Mouse (Mus musculus) lung, embryonic 16.5 days (tissue): ENCODE measurements around the gene Slc9a2. TPM values are rescaled to one million over a fixed set of nuclear protein-coding genes. Genes with fewer than 3 reads are reported as not detected.

ENCODE experiments used
- ATAC-seq: fragments of 200-750 bp; cut with Nextera tagmentation; 2 replicates; pipeline ENCODE4 v1.8.0; 2017; ENCODE audit warnings: low read depth, mild to moderate bottlenecking, moderate library complexity
- H3K27ac ChIP-seq: fragments of 300-500 bp; sonication (generic); 2 replicates; pipeline ENCODE4 v1.5.1; 2014; ENCODE audit warnings: mild to moderate bottlenecking, control low read depth, low read length
- H3K27me3 ChIP-seq: fragments of 300-500 bp; sonication (generic); 2 replicates; pipeline ENCODE4 v1.6.1; 2014; ENCODE audit warnings: low read depth, low read length, mixed read lengths; ENCODE audit not compliant: control insufficient read depth, insufficient read depth
- H3K36me3 ChIP-seq: fragments of 300-500 bp; sonication (generic); 2 replicates; pipeline ENCODE4 v1.6.1; 2014; ENCODE audit warnings: low read length; ENCODE audit not compliant: control insufficient read depth, insufficient read depth
- H3K4me1 ChIP-seq: fragments of 300-500 bp; sonication (generic); replicated peaks from 2 replicates; pipeline ENCODE4 v1.6.1; 2014; ENCODE audit warnings: low read length, mixed read lengths; ENCODE audit not compliant: control insufficient read depth, insufficient read depth
- H3K4me2 ChIP-seq: fragments of 300-500 bp; sonication (generic); 2 replicates; pipeline ENCODE4 v1.6.1; 2014; ENCODE audit warnings: low read depth, low read length, control low read depth
- H3K4me3 ChIP-seq: fragments of 300-500 bp; sonication (generic); 2 replicates; pipeline ENCODE4 v1.5.1; 2014; ENCODE audit warnings: mild to moderate bottlenecking, low read length, control low read depth
- H3K9ac ChIP-seq: fragments of 300-500 bp; sonication (generic); 2 replicates; pipeline ENCODE4 v1.6.1; 2014; ENCODE audit warnings: low read length, control low read depth
- H3K9me3 ChIP-seq: fragments of 300-500 bp; sonication (generic); 2 replicates; pipeline ENCODE4 v1.6.1; 2016; ENCODE audit warnings: low read length; ENCODE audit not compliant: control insufficient read depth
- WGBS: fragments of 180-500 bp; shearing (Covaris S2); extraction: QIAGEN DNeasy Blood & Tissue Kit; methylation state at CpG from one replicate; pipeline ENCODE4 v1.1.7; 2014; 5-methylcytosine and 5-hydroxymethylcytosine counted together
- polyA plus RNA-seq: library from polyadenylated mRNA; unstranded; fragments of >200 nt; fragmentation: Nextera tagmentation; extraction: Ambion mirVana; gene quantifications from 2 replicates; pipeline ENCODE4 v1.2.1, GENCODE M21; 2015

Slc9a2 gene
- polyA plus RNA-seq, result 0.20 and 0.38 TPM in 2 replicates

DNA sequence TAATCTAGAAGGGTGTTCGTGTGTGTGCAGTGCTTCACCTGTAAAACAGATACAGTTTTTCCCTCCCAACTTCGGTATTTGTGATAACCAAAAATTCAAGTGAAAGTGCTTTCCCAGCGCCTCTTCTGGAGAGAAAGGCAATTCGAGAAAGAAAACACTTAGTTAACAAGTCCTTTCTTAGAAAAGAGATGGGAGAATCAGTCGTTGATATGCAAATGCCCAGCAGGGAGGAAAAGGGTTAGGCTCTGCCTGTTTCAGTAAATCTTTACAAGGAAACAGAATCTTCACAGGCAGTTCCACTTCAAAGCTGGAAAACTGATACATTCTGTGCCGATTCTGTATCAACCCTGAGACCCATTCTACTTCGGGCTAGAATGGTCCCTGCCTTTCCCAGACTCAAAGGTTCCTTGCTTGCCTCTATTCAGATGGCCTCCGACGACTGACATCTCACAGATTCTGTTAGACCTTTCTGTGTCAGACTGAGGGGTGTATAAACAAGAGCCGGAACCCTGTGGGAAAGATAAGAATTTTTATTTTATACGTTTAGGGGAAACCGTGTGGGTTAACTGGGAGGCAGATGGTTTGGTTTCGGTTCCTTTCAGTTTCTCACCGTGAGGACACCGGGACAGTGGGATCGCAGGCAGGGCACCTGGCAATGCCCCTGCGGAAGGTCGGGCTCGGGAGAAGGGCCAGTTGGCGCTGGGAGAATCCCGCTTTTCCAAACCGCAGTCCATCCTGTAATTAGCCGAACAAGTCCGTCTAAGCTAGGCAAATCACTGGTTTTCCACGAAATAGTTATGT is at the start of gene Slc9a2:
Gene Slc9a2, plus strand, starts transcription at position 508 of the 801 bp plus-strand sequence.
- WGBS, result 3% methylated on average over 25 of the region's 25 CpGs
- ATAC-seq, result no peak
- Histone ChIP-seq H3K9ac (peak within 1 kb of the TSS; percentile 46), H3K9me3 (no peaks in the 10 kb centered on the region), H3K36me3 (no peaks in the 10 kb centered on the region), H3K4me3 (peak within 1 kb of the TSS; percentile 64), H3K27me3 (peaks cover 55% of the 10 kb centered on the region), H3K4me2 (peak within 1 kb of the TSS; percentile 100), H3K4me1 (peaks cover 8% of the 10 kb centered on the region), H3K27ac (no peak within 1 kb of the TSS)

- Histone ChIP-seq H3K27ac (no peak overlapping the region), H3K4me3 (no peak overlapping the region), H3K4me1 (no peaks in the 10 kb centered on the region), H3K4me2 (no peak overlapping the region), H3K9ac (no peak overlapping the region), H3K27me3 (no peaks in the 10 kb centered on the region), H3K9me3 (no peaks in the 10 kb centered on the region), H3K36me3 (no peaks in the 10 kb centered on the region)
- ATAC-seq, result no peak
- 56% methylated on average over 2 of the region's 2 CpGs for WGBS
Measured at GRCm38 (mm10) chr1:40632407-40633062, 47.8 kb upstream of the Slc9a2 start.

GRCm38 (mm10) chr1:40634608-40635007 is 45.8 kb upstream of the Slc9a2 start:
- no peak overlapping the region for H3K4me3 ChIP-seq
- H3K4me1 ChIP-seq, result no peaks in the 10 kb centered on the region
- H3K9me3 ChIP-seq, result no peaks in the 10 kb centered on the region
- no peak overlapping the region for H3K9ac ChIP-seq
- H3K27ac ChIP-seq, result no peak overlapping the region
- H3K4me2 ChIP-seq, result no peak overlapping the region
- 72% methylated on average over 4 of the region's 4 CpGs for WGBS
- no peaks in the 10 kb centered on the region for H3K36me3 ChIP-seq
- no peak for ATAC-seq
- no peaks in the 10 kb centered on the region for H3K27me3 ChIP-seq

DNA sequence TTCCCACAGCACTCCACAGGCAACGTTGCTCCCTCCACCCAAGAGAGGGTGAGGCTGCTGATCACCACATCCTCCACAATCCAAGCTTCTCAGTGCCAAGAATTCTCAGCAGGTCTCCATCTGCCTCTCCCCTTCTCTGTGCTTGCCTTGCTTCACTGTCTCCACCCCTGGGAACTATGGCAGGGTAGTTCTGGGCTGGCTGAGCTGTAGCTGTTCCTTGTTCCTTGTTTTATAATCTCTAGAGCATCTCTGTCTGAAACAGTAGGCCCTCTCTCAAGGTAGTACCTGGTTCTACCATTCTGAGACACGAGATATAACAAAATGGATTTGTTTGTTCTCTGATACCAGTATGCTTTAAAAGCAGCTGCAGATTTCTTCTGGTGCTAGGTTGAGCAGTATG is 32.1 kb upstream of the Slc9a2 start:
- Histone ChIP-seq H3K4me1 (no peaks in the 10 kb centered on the region), H3K9ac (no peak overlapping the region), H3K4me3 (no peak overlapping the region), H3K27me3 (no peaks in the 10 kb centered on the region), H3K27ac (no peak overlapping the region), H3K9me3 (no peaks in the 10 kb centered on the region), H3K36me3 (no peaks in the 10 kb centered on the region), H3K4me2 (no peak overlapping the region)
- ATAC-seq, result no peak
- WGBS, result 59% methylated on average over 2 of the region's 2 CpGs

GRCm38 (mm10) chr1:40650803-40651497 is 29.4 kb upstream of the Slc9a2 start:
- H3K9me3 ChIP-seq, result no peaks in the 10 kb centered on the region
- no peak overlapping the region for H3K9ac ChIP-seq
- ATAC-seq, result no peak
- no peak overlapping the region for H3K4me2 ChIP-seq
- H3K27ac ChIP-seq, result no peak overlapping the region
- H3K4me1 ChIP-seq, result no peaks in the 10 kb centered on the region
- no peaks in the 10 kb centered on the region for H3K27me3 ChIP-seq
- WGBS, result 34% methylated on average over 6 of the region's 6 CpGs
- H3K4me3 ChIP-seq, result no peak overlapping the region
- no peaks in the 10 kb centered on the region for H3K36me3 ChIP-seq

GRCm38 (mm10) chr1:40657035-40657434 is 23.3 kb upstream of the Slc9a2 start:
- no peaks in the 10 kb centered on the region for H3K4me1 ChIP-seq
- H3K4me3 ChIP-seq, result no peak overlapping the region
- no peak overlapping the region for H3K4me2 ChIP-seq
- ATAC-seq, result no peak
- H3K9ac ChIP-seq, result no peak overlapping the region
- H3K27ac ChIP-seq, result no peak overlapping the region
- no peaks in the 10 kb centered on the region for H3K9me3 ChIP-seq
- no peaks in the 10 kb centered on the region for H3K27me3 ChIP-seq
- no peaks in the 10 kb centered on the region for H3K36me3 ChIP-seq
- WGBS, result 55% methylated on average over 4 of the region's 4 CpGs

DNA sequence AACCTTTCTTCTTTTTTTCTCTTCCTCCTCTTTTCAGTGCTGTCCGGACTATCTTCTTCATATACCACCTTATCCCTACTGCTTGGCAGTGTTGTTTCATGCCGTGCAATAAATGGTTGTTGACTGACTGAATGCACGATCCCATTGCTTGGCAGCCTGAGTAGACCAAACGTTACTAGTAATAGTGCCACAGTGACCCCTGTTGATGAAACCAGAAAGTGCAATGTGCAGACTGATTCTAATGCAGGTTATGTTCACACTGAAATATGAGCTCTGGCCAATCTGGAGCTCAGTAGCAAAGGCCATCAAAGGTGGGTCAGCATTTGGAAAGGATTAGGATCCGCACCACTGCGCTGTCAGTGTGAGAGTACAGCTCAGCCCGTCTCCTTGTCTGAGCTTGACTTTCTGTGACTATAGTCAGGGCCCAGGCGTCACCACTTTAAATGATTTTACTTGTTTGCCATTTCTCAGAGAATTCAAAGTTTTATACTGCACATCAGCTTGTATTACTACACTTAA is 22.3 kb upstream of the Slc9a2 start:
- Histone ChIP-seq H3K9ac (no peak overlapping the region), H3K4me3 (no peak overlapping the region), H3K27ac (no peak overlapping the region), H3K36me3 (no peaks in the 10 kb centered on the region), H3K4me1 (no peaks in the 10 kb centered on the region), H3K4me2 (no peak overlapping the region), H3K27me3 (no peaks in the 10 kb centered on the region), H3K9me3 (no peaks in the 10 kb centered on the region)
- WGBS, result 49% methylated on average over 8 of the region's 8 CpGs
- no peak for ATAC-seq

- Histone ChIP-seq H3K4me2 (no peak overlapping the region), H3K27ac (no peak overlapping the region)
Measured at GRCm38 (mm10) chr1:40659017-40659416, 21.4 kb upstream of the Slc9a2 start.

DNA sequence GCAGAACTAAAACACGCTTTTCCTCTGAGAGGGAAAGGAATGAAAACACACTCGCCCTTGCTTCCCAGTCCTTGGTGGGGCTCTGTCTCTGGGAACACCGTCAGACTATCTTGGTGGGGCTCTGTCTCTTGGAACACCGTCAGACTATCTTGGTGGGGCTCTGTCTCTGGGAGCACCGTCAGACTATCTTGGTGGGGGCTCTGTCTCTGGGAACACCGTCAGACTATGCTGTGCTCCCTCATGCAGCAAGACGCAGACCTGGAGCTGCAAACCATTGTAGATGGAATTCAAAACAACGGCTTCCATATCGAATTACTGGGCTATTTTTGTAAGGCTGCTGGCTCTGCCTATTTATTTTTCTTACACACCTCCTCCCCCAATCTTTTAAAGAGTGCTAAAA is 20.9 kb upstream of the Slc9a2 start:
- Histone ChIP-seq H3K4me1 (no peaks in the 10 kb centered on the region), H3K4me2 (no peak overlapping the region), H3K4me3 (no peak overlapping the region), H3K9ac (no peak overlapping the region), H3K9me3 (no peaks in the 10 kb centered on the region), H3K27ac (no peak overlapping the region), H3K27me3 (no peaks in the 10 kb centered on the region), H3K36me3 (no peaks in the 10 kb centered on the region)
- ATAC-seq, result no peak
- 23% methylated on average over 9 of the region's 9 CpGs for WGBS

More at GRCm38 (mm10) chr1:40659017-40659416, 21.4 kb upstream of the Slc9a2 start:
- H3K4me1 ChIP-seq, result no peaks in the 10 kb centered on the region
- 32% methylated on average over 12 of the region's 12 CpGs for WGBS
- no peaks in the 10 kb centered on the region for H3K27me3 ChIP-seq
- no peak overlapping the region for H3K9ac ChIP-seq
- no peaks in the 10 kb centered on the region for H3K9me3 ChIP-seq
- no peak for ATAC-seq
- no peak overlapping the region for H3K4me3 ChIP-seq
- H3K36me3 ChIP-seq, result no peaks in the 10 kb centered on the region
